Comparison of ENCODE assay signal across 8 mouse cellular contexts in the genomic region with DNA sequence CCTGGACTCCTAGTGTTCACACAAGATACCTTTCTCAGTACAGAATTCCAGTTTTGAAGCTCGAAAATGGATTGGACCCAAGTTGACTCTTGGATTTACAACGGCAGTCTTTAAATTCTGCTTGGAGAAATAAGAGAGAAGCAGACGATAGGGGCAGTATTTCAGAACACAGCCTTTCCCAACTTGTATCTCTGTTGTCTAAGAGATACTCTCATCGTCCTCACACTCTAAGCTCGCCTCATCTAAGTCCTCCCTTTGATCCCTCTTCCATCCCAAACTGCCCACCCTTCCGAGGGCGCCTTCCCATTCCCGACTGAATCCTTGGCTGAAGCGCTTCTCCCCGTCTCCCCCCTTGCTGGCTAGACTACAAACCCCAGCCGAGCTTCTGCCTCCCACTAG. TPM values are rescaled to one million over a fixed set of nuclear protein-coding genes. Genes with fewer than 3 reads are reported as not detected.
DNase-seq lines count a peak whose midpoint lies in the region; ATAC-seq and TF ChIP-seq lines count a peak whose summit lies in the region.

No protein-coding gene starts in this region.

- no peak for TF ChIP-seq CTCF in embryonic fibroblast, embryonic 13.5 days (IDR thresholded peaks at IDR 0.05; ENCODE audit: borderline replicate concordance, insufficient read depth, low read length)

- WGBS in lung, embryonic 15.5 days: 11% methylated on average over 11 of the region's 11 CpGs
- WGBS in limb, embryonic 12.5 days: 18% methylated on average over 11 of the region's 11 CpGs
- WGBS in neural tube, embryonic 15.5 days: 22% methylated on average over 11 of the region's 11 CpGs

- DNase-seq in lung, adult 18-20 months: no peak
- no peak for DNase-seq in adrenal gland, adult (ENCODE audit: inconsistent age in 2 of 2, low spot score in 1 of 2)
- no peak for DNase-seq in right cerebral cortex, postnatal 4 days
- no peak for DNase-seq in right cerebral cortex, postnatal 14 days

- TF ChIP-seq POLR2A in embryonic fibroblast, embryonic 13.5 days (IDR thresholded peaks at IDR 0.05; ENCODE audit: low read depth, low read length): no peak

- H3K4me3 ChIP-seq in lung, embryonic 15.5 days: peak overlapping the region; percentile 62
- peak overlapping the region; percentile 75 for H3K4me3 ChIP-seq in embryonic fibroblast, embryonic 13.5 days (ENCODE audit: insufficient read depth, low read length)
- H3K4me3 ChIP-seq in limb, embryonic 12.5 days (replicated peaks): peak overlapping the region; percentile 53
- peak overlapping the region; percentile 53 for H3K4me3 ChIP-seq in neural tube, embryonic 15.5 days (replicated peaks)

- ATAC-seq in lung, embryonic 15.5 days (ENCODE audit: borderline replicate concordance, extremely low read depth, low FRiP score, low TSS enrichment): peak; percentile 49; the same call in 1 of the 2 replicates
- peak; percentile 55; the same call in 1 of the 2 replicates for ATAC-seq in limb, embryonic 12.5 days (ENCODE audit: insufficient number of reproducible peaks, insufficient read depth, low FRiP score, low TSS enrichment, low read depth)
- ATAC-seq in neural tube, embryonic 15.5 days (ENCODE audit: low FRiP score): peak; percentile 53

- peaks cover 6% of the 10 kb centered on the region; the same call in 1 of the 2 replicates for H3K4me1 ChIP-seq in lung, embryonic 15.5 days
- H3K4me1 ChIP-seq in embryonic fibroblast, embryonic 13.5 days (ENCODE audit: control insufficient read depth, insufficient read depth, low read length): no peaks in the 10 kb centered on the region; the same call in 1 of the 2 replicates
- H3K4me1 ChIP-seq in limb, embryonic 12.5 days (replicated peaks): peaks cover 5% of the 10 kb centered on the region; the same call in 1 of the 2 replicates
- peaks cover 5% of the 10 kb centered on the region for H3K4me1 ChIP-seq in neural tube, embryonic 15.5 days

- peaks cover 12% of the 10 kb centered on the region for H3K27me3 ChIP-seq in lung, embryonic 15.5 days
- peaks cover 47% of the 10 kb centered on the region for H3K27me3 ChIP-seq in limb, embryonic 12.5 days
- peaks cover 26% of the 10 kb centered on the region for H3K27me3 ChIP-seq in neural tube, embryonic 15.5 days (replicated peaks)

- H3K4me2 ChIP-seq in lung, embryonic 15.5 days: peak overlapping the region; percentile 57
- peak overlapping the region; percentile 57 for H3K4me2 ChIP-seq in limb, embryonic 12.5 days
- H3K4me2 ChIP-seq in neural tube, embryonic 15.5 days: peak overlapping the region; percentile 61

- H3K9me3 ChIP-seq in lung, embryonic 15.5 days: no peaks in the 10 kb centered on the region
- H3K9me3 ChIP-seq in limb, embryonic 12.5 days: no peaks in the 10 kb centered on the region
- no peaks in the 10 kb centered on the region for H3K9me3 ChIP-seq in neural tube, embryonic 15.5 days (replicated peaks)

- H3K27ac ChIP-seq in lung, embryonic 15.5 days: peak overlapping the region; percentile 92
- H3K27ac ChIP-seq in embryonic fibroblast, embryonic 13.5 days (ENCODE audit: insufficient read depth, low read length): peak overlapping the region; percentile 88
- H3K27ac ChIP-seq in limb, embryonic 12.5 days: peak overlapping the region; percentile 90
- peak overlapping the region; percentile 84 for H3K27ac ChIP-seq in neural tube, embryonic 15.5 days (replicated peaks)

- H3K36me3 ChIP-seq in lung, embryonic 15.5 days: no peaks in the 10 kb centered on the region
- peaks cover 10% of the 10 kb centered on the region; the same call in 1 of the 2 replicates for H3K36me3 ChIP-seq in limb, embryonic 12.5 days
- H3K36me3 ChIP-seq in neural tube, embryonic 15.5 days: no peaks in the 10 kb centered on the region

- H3K9ac ChIP-seq in lung, embryonic 15.5 days: peak overlapping the region; percentile 61
- H3K9ac ChIP-seq in limb, embryonic 12.5 days (replicated peaks): peak overlapping the region; percentile 60
- peak overlapping the region; percentile 43 for H3K9ac ChIP-seq in neural tube, embryonic 15.5 days (replicated peaks)

RNA-seq across cellular contexts. Expression of a gene that starts 0.3 kb away (rescaled TPM):
- 2.6 and 2.9 TPM in 2 replicates for polyA plus RNA-seq in lung, embryonic 15.5 days (2015; fragmentation: Nextera tagmentation; extraction: Ambion mirVana)
- 0.43 and 0.91 TPM in 2 replicates for polyA plus RNA-seq in embryonic fibroblast, embryonic 13.5 days (2011; ENCODE audit: insufficient read length, low read depth, missing spikeins)
- 3.4 and 4.0 TPM in 2 replicates for polyA plus RNA-seq in limb, embryonic 12.5 days (2016; fragmentation: Nextera tagmentation; extraction: Ambion mirVana)
- 1.4 and 1.8 TPM in 2 replicates for polyA plus RNA-seq in neural tube, embryonic 15.5 days (2015; fragmentation: Nextera tagmentation; extraction: Ambion mirVana)

RNA-seq across cellular contexts. Expression of a gene that starts 0.5 kb away (rescaled TPM):
- 107 and 116 TPM in 2 replicates for polyA plus RNA-seq in lung, embryonic 15.5 days (2015; fragmentation: Nextera tagmentation; extraction: Ambion mirVana)
- 83.5 and 97.5 TPM in 2 replicates for polyA plus RNA-seq in embryonic fibroblast, embryonic 13.5 days (2011; ENCODE audit: insufficient read length, low read depth, missing spikeins)
- polyA plus RNA-seq in limb, embryonic 12.5 days (2016; fragmentation: Nextera tagmentation; extraction: Ambion mirVana): 123 and 124 TPM in 2 replicates
- 69.5 and 81.5 TPM in 2 replicates for polyA plus RNA-seq in neural tube, embryonic 15.5 days (2015; fragmentation: Nextera tagmentation; extraction: Ambion mirVana)

RNA-seq across cellular contexts. Expression of a gene that starts 14.1 kb away (rescaled TPM):
- polyA plus RNA-seq in lung, embryonic 15.5 days (2015; fragmentation: Nextera tagmentation; extraction: Ambion mirVana): 211 and 216 TPM in 2 replicates
- polyA plus RNA-seq in embryonic fibroblast, embryonic 13.5 days (2011; ENCODE audit: insufficient read length, low read depth, missing spikeins): 103 and 104 TPM in 2 replicates
- 252 and 254 TPM in 2 replicates for polyA plus RNA-seq in limb, embryonic 12.5 days (2016; fragmentation: Nextera tagmentation; extraction: Ambion mirVana)
- polyA plus RNA-seq in neural tube, embryonic 15.5 days (2015; fragmentation: Nextera tagmentation; extraction: Ambion mirVana): 123 and 138 TPM in 2 replicates
